Comparison of ENCODE assay signal across 8 mouse cellular contexts in the genomic region with DNA sequence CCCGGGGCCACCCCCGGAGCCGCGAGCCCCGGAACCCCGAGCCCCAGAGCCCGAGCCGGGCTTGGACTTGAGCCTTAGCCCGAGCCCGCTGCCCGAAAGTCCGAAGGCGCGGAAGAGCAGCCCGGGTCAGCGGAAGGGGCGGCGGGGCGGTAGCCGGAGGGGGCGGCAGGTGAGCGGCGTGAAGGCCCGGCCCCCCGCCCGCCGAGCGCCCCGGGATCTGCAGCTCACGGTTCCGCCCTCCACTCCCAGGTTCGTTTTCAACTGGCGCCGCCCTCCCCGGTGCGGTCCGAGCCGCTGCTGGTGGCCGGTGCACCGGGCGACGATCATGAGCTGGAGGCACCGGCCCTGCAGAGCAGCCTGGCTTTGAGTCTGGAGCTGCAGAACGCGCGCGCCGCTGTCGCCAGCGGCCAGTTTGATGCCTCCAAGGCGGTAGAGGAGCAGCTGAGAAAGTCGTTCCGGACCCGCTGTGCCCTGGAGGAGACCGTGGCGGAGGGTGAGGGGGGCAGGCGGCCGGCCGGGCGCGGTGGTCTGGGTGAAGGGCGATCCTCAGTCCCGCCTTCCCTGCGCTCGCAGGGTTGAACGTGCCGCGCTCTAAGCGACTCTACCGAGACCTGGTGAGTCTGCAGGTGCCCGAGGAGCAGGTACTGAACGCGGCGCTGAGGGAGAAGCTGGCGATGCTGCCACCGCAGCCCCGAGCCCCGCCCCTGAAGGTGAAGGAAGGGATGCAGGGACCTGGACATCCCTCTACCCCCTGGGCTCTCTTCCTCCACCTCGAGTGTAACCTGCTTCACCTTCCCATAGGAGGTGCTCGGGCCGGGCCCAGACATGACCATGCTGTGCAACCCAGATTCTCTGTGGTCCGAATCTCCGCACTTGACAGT. TPM values are rescaled to one million over a fixed set of nuclear protein-coding genes. Genes with fewer than 3 reads are reported as not detected.
DNase-seq lines count a peak whose midpoint lies in the region; ATAC-seq and TF ChIP-seq lines count a peak whose summit lies in the region.

No protein-coding gene starts in this region.

- H3K9me3 ChIP-seq in heart, embryonic 11.5 days (replicated peaks; ENCODE audit: control insufficient read depth, low read length): no peaks in the 10 kb centered on the region
- no peaks in the 10 kb centered on the region for H3K9me3 ChIP-seq in embryonic facial prominence, embryonic 14.5 days (ENCODE audit: control insufficient read depth, low read length)

- peak overlapping the region; percentile 87 for H3K27ac ChIP-seq in heart, embryonic 11.5 days (ENCODE audit: low read depth, low read length)
- H3K27ac ChIP-seq in embryonic facial prominence, embryonic 14.5 days (replicated peaks; ENCODE audit: low read depth, low read length): peak overlapping the region; percentile 88
- H3K27ac ChIP-seq in olfactory bulb, adult 2 months (ENCODE audit: insufficient read depth, low read depth, low read length): no peak overlapping the region

- peak; percentile 14; the same call in 1 of the 2 replicates for ATAC-seq in heart, embryonic 11.5 days (replicated peaks; ENCODE audit: insufficient number of reproducible peaks, low FRiP score, low TSS enrichment)
- peak; percentile 34 for ATAC-seq in Patski
- ATAC-seq in embryonic facial prominence, embryonic 14.5 days (ENCODE audit: low read depth): peak; percentile 2; the same call in 1 of the 2 replicates
- peak; percentile 22 for ATAC-seq in inflammation-experienced regulatory T-cells, adult 6 months
- no peak for ATAC-seq in monocyte, adult 5-6 weeks (replicated peaks; ENCODE audit: insufficient number of reproducible peaks, low FRiP score, low TSS enrichment, poor library complexity, severe bottlenecking)

- CTCF ChIA-PET in Patski (lab: Charles Lee): interaction anchor here (1.0 to 1.6 kb wide), 2 partner anchors 15 to 19 kb away, joined by 3 read pairs; no protein-coding TSS in a partner anchor

- in situ Hi-C loops in Patski (cut with MboI; ENCODE audit: low pct_unique_long_range_greater_than_20kb): loop anchor here (25.0 kb wide), 1 partner anchor 1233 kb away; no protein-coding TSS in a partner anchor

- POLR2A ChIA-PET in Patski (lab: Charles Lee): interaction anchor here (0.7 kb wide), 1 partner anchor 122 kb away, joined by 3 read pairs; no protein-coding TSS in a partner anchor

- DNase-seq in heart, postnatal 25 days (ENCODE audit: low spot score): no peak
- DNase-seq in Patski (ENCODE audit: low read depth, low spot score): no peak
- DNase-seq in embryonic facial prominence, embryonic 14.5 days (ENCODE audit: low spot score): no peak
- DNase-seq in lung, adult 2 months: no peak

- H3K36me3 ChIP-seq in heart, embryonic 11.5 days (ENCODE audit: control insufficient read depth, insufficient read depth, low read length): peaks cover 25% of the 10 kb centered on the region
- H3K36me3 ChIP-seq in embryonic facial prominence, embryonic 14.5 days (ENCODE audit: control insufficient read depth, insufficient read depth, low read length): peaks cover 43% of the 10 kb centered on the region

- peak overlapping the region; percentile 96 for H3K9ac ChIP-seq in heart, embryonic 11.5 days (ENCODE audit: low read depth, low read length)
- H3K9ac ChIP-seq in embryonic facial prominence, embryonic 14.5 days (ENCODE audit: low read depth, low read length): peak overlapping the region; percentile 94

- WGBS in heart, embryonic 11.5 days (ENCODE audit: insufficient replicate concordance): under 1% methylated on average over 69 of the region's 83 CpGs
- under 1% methylated on average over 45 of the region's 83 CpGs for WGBS in embryonic facial prominence, embryonic 14.5 days
- under 1% methylated on average over 79 of the region's 83 CpGs for WGBS in lung, adult 2 months
- under 1% methylated on average over 83 of the region's 83 CpGs for WGBS in olfactory bulb, adult 2 months

- TF ChIP-seq CTCF in Patski (IDR thresholded peaks at IDR 0.05): no peak
- no peak for TF ChIP-seq CTCF in lung, adult 2 months (IDR thresholded peaks at IDR 0.05; ENCODE audit: insufficient read depth, low read length)
- no peak for TF ChIP-seq CTCF in olfactory bulb, adult 2 months (IDR thresholded peaks at IDR 0.05; ENCODE audit: insufficient read depth, low read depth, low read length)

- peak overlapping the region; percentile 99 for H3K4me2 ChIP-seq in heart, embryonic 11.5 days
- H3K4me2 ChIP-seq in embryonic facial prominence, embryonic 14.5 days (ENCODE audit: low read depth, low read length): peak overlapping the region; percentile 87

- 0 out of 2 replicates have a peak, but pooled peaks have one; percentile 12 for TF ChIP-seq POLR2A in lung, adult 2 months (IDR thresholded peaks at IDR 0.05; ENCODE audit: borderline replicate concordance, extremely low read depth, low read depth, low read length)
- TF ChIP-seq POLR2A in olfactory bulb, adult 2 months (IDR thresholded peaks at IDR 0.05; ENCODE audit: insufficient read depth, low read depth, low read length): no peak

- peak overlapping the region; percentile 99 for H3K4me3 ChIP-seq in heart, embryonic 11.5 days (ENCODE audit: low read depth, low read length)
- peak overlapping the region; percentile 97 for H3K4me3 ChIP-seq in embryonic facial prominence, embryonic 14.5 days (ENCODE audit: low read depth, low read length)
- H3K4me3 ChIP-seq in lung, adult 2 months (replicated peaks; ENCODE audit: extremely low read depth, low read depth, low read length): peak overlapping the region; percentile 75
- H3K4me3 ChIP-seq in olfactory bulb, adult 2 months (ENCODE audit: insufficient read depth, low read depth, low read length): peak overlapping the region; percentile 69

- peaks cover 25% of the 10 kb centered on the region for H3K4me1 ChIP-seq in heart, embryonic 11.5 days (ENCODE audit: control insufficient read depth, insufficient read depth, low read length)
- peaks cover 15% of the 10 kb centered on the region for H3K4me1 ChIP-seq in embryonic facial prominence, embryonic 14.5 days (ENCODE audit: control insufficient read depth, insufficient read depth, low read length)
- H3K4me1 ChIP-seq in lung, adult 2 months (ENCODE audit: control insufficient read depth, insufficient read depth, low read length): peaks cover 10% of the 10 kb centered on the region
- peaks cover 31% of the 10 kb centered on the region for H3K4me1 ChIP-seq in olfactory bulb, adult 2 months (ENCODE audit: control insufficient read depth, insufficient read depth, low read length)

- intact Hi-C loops in heart, postnatal 25 days (cut with DNase I): loop anchor here (5.0 kb wide), 2 partner anchors 442 to 792 kb away; a partner anchor contains a TSS

- H3K27me3 ChIP-seq in heart, embryonic 11.5 days (ENCODE audit: control insufficient read depth, insufficient read depth, low read length): no peaks in the 10 kb centered on the region
- no peaks in the 10 kb centered on the region for H3K27me3 ChIP-seq in Patski
- no peaks in the 10 kb centered on the region for H3K27me3 ChIP-seq in embryonic facial prominence, embryonic 14.5 days (replicated peaks; ENCODE audit: control insufficient read depth, insufficient read depth, low read length)

RNA-seq across cellular contexts. Expression of a gene that starts 0.6 kb away (rescaled TPM):
- polyA plus RNA-seq in heart, embryonic 11.5 days (2014; fragmentation: Nextera tagmentation; extraction: Ambion mirVana): 29.9 and 35.3 TPM in 2 replicates
- 10 to 100 TPM; 11.1 to 13.4 TPM for total RNA-seq in heart, postnatal 25 days (2021)
- 36.7 TPM for polyA plus RNA-seq in Patski (2021)
- 31.3 and 39.5 TPM in 2 replicates for polyA plus RNA-seq in embryonic facial prominence, embryonic 14.5 days (2014; fragmentation: Nextera tagmentation; extraction: Ambion mirVana)
- polyA plus RNA-seq in inflammation-experienced regulatory T-cells, adult 6 months (2017; shearing (Covaris generic)): 10 to 100 TPM in 1 of 3 experiments, 1 to 10 TPM in 2; 6.0 to 10.9 (median 6.5) TPM
- 32.7 and 46.7 TPM in 2 replicates for polyA plus RNA-seq in lung, adult 2 months (2012; rRNA removed)
- not detected in 2 replicates for polyA plus RNA-seq in olfactory bulb, adult 2 months (2012; ENCODE audit: insufficient read depth, insufficient read length, low replicate concordance, missing spikeins)
- total RNA-seq in monocyte, adult 5-6 weeks (2017): 8.7 to 10.8 TPM (median 9.5 TPM) in 3 replicates

RNA-seq across cellular contexts. Expression of a gene that starts 8.2 kb away (rescaled TPM):
- polyA plus RNA-seq in heart, embryonic 11.5 days (2014; fragmentation: Nextera tagmentation; extraction: Ambion mirVana): 7.4 and 9.2 TPM in 2 replicates
- total RNA-seq in heart, postnatal 25 days (2021): 10 to 100 TPM; 20.6 to 29.3 TPM
- 64.6 TPM for polyA plus RNA-seq in Patski (2021)
- 12.2 and 15.2 TPM in 2 replicates for polyA plus RNA-seq in embryonic facial prominence, embryonic 14.5 days (2014; fragmentation: Nextera tagmentation; extraction: Ambion mirVana)
- 10 to 100 TPM; 13.1 to 32.7 (median 29.8) TPM for polyA plus RNA-seq in inflammation-experienced regulatory T-cells, adult 6 months (2017; shearing (Covaris generic))
- 43.3 and 44.2 TPM in 2 replicates for polyA plus RNA-seq in lung, adult 2 months (2012; rRNA removed)
- polyA plus RNA-seq in olfactory bulb, adult 2 months (2012; ENCODE audit: insufficient read depth, insufficient read length, low replicate concordance, missing spikeins): not detected in 2 replicates
- total RNA-seq in monocyte, adult 5-6 weeks (2017): 20.7 to 27.6 TPM (median 21.5 TPM) in 3 replicates

RNA-seq across cellular contexts. Expression of a gene that starts 8.3 kb away (rescaled TPM):
- polyA plus RNA-seq in heart, embryonic 11.5 days (2014; fragmentation: Nextera tagmentation; extraction: Ambion mirVana): 12.4 and 13.7 TPM in 2 replicates
- total RNA-seq in heart, postnatal 25 days (2021): under 1 TPM; 0.57 to 0.89 TPM
- polyA plus RNA-seq in Patski (2021): 22.2 TPM
- polyA plus RNA-seq in embryonic facial prominence, embryonic 14.5 days (2014; fragmentation: Nextera tagmentation; extraction: Ambion mirVana): 16.5 and 18.8 TPM in 2 replicates
- polyA plus RNA-seq in inflammation-experienced regulatory T-cells, adult 6 months (2017; shearing (Covaris generic)): 10 to 100 TPM in 2 of 3 experiments, 1 to 10 TPM in 1; 4.7 to 12.0 (median 11.0) TPM
- polyA plus RNA-seq in lung, adult 2 months (2012; rRNA removed): 0.49 and 0.60 TPM in 2 replicates
- polyA plus RNA-seq in olfactory bulb, adult 2 months (2012; ENCODE audit: insufficient read depth, insufficient read length, low replicate concordance, missing spikeins): not detected in 2 replicates
- 5.5 to 18.4 TPM (median 12.3 TPM) in 3 replicates for total RNA-seq in monocyte, adult 5-6 weeks (2017)

RNA-seq across cellular contexts. Expression of a gene that starts 33.8 kb away (rescaled TPM):
- 139 and 147 TPM in 2 replicates for polyA plus RNA-seq in heart, embryonic 11.5 days (2014; fragmentation: Nextera tagmentation; extraction: Ambion mirVana)
- total RNA-seq in heart, postnatal 25 days (2021): 100 to 1,000 TPM; 282 to 288 TPM
- 154 TPM for polyA plus RNA-seq in Patski (2021)
- 134 and 141 TPM in 2 replicates for polyA plus RNA-seq in embryonic facial prominence, embryonic 14.5 days (2014; fragmentation: Nextera tagmentation; extraction: Ambion mirVana)
- polyA plus RNA-seq in inflammation-experienced regulatory T-cells, adult 6 months (2017; shearing (Covaris generic)): 10 to 100 TPM; 43.3 to 83.4 (median 64.7) TPM
- polyA plus RNA-seq in lung, adult 2 months (2012; rRNA removed): 103 and 110 TPM in 2 replicates
- 483 TPM in 1 of 2 replicates, not detected in the other for polyA plus RNA-seq in olfactory bulb, adult 2 months (2012; ENCODE audit: insufficient read depth, insufficient read length, low replicate concordance, missing spikeins)
- 65.2 to 107 TPM (median 70.0 TPM) in 3 replicates for total RNA-seq in monocyte, adult 5-6 weeks (2017)

RNA-seq across cellular contexts. Expression of a gene that starts 37.9 kb away (rescaled TPM):
- 0.47 and 1.0 TPM in 2 replicates for polyA plus RNA-seq in heart, embryonic 11.5 days (2014; fragmentation: Nextera tagmentation; extraction: Ambion mirVana)
- total RNA-seq in heart, postnatal 25 days (2021): under 1 TPM; 0.98 to 0.99 TPM
- 13.4 TPM for polyA plus RNA-seq in Patski (2021)
- polyA plus RNA-seq in embryonic facial prominence, embryonic 14.5 days (2014; fragmentation: Nextera tagmentation; extraction: Ambion mirVana): 1.5 TPM in 2 replicates
- polyA plus RNA-seq in inflammation-experienced regulatory T-cells, adult 6 months (2017; shearing (Covaris generic)): under 1 TPM in 2 of 3 experiments, not detected in 1; 0.12 to 0.20 TPM
- polyA plus RNA-seq in lung, adult 2 months (2012; rRNA removed): 2.3 and 2.4 TPM in 2 replicates
- polyA plus RNA-seq in olfactory bulb, adult 2 months (2012; ENCODE audit: insufficient read depth, insufficient read length, low replicate concordance, missing spikeins): not detected in 2 replicates
- 0.19 to 1.2 TPM (median 0.43 TPM) in 3 replicates for total RNA-seq in monocyte, adult 5-6 weeks (2017)
